Mouse (Mus musculus): ENCODE measurements around the gene Gm49711.

The Gm49711 gene

GRCm38 (mm10) chr16:92120899-92121531, 62.9 kb downstream of the Gm49711 start:
- DNase-seq (ENCODE audit: low spot score), result no peak

DNA sequence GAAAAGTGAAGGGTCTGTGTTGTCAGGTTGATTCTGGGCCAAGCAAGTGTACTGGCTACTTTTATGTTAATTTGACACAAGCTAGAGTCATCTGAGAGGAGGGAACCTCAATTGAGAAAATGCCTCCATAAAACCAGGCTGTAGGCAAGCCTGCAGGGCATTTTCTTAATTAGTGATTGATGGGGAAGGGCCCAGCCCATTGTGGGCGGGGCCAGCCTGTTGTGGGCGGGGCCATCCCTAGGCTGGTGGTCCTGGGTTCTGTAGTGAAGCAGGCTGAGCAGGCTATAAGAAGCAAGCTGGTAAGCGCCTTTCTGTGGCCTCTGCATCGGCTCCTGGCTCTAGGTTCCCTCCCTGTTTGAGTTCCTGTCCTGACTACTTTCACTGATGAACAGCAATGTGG, 69.1 kb downstream of the Gm49711 start:
- DNase-seq (ENCODE audit: low spot score), result no peak

GRCm38 (mm10) chr16:92127666-92128065, 69.5 kb downstream of the Gm49711 start:
- DNase-seq (ENCODE audit: low spot score), result no peak

DNA sequence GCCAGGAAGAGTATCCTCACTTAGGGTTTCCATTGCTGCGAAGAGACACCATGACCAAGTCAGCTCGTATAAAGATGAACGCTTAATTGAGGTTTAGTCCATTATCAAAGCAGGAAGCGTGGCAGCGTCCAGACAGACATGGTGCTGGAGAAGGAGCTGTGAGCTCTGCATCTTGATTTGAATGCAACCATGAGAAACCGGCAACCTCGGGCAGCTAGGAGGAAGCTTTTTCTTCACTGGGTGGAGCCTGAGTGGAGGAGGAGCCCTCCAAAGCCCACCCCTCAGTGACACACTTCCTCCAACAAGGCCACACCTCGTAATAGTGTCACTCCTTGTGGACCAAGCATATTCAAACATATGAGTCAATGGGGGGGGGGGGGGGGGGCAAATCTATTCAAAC, 71.7 kb downstream of the Gm49711 start:
- DNase-seq (ENCODE audit: low spot score), result no peak

GRCm38 (mm10) chr16:92132511-92132910, 74.4 kb downstream of the Gm49711 start:
- no peak for DNase-seq (ENCODE audit: low spot score)

DNA sequence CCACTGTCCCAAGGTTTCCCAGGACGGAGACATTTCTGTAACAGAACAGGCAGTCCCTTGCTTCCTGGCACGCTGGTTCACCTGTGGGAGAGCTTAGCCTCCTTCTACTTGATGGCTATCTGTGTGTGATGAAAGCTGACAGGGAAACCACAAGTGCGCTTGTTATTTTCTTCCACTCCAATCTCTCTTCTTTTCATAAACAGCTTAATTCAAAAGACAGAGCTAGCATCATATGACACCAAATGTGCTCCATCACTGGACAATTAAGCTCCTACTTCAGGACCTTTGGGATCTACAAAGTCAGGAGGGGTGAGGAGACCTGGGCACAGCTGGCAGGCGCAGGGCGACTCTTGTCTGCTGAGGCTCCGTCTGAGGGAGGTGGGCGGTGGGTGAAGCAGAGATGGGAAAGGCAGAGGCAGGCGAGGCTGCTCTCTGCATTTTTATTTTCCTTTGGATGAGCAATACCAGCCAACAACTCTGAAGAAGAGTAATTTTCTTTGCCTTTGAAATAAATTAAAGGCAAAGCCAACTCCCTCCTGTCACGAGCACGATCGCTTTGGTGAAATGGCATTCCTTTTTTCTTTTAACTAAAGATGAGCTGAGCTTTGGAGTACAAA, 76.1 kb downstream of the Gm49711 start:
- no peak for DNase-seq (ENCODE audit: low spot score)

- DNase-seq (ENCODE audit: low spot score), result no peak
These were observed 78.2 kb downstream of the Gm49711 start for GRCm38 (mm10) chr16:92136275-92136674.

DNA sequence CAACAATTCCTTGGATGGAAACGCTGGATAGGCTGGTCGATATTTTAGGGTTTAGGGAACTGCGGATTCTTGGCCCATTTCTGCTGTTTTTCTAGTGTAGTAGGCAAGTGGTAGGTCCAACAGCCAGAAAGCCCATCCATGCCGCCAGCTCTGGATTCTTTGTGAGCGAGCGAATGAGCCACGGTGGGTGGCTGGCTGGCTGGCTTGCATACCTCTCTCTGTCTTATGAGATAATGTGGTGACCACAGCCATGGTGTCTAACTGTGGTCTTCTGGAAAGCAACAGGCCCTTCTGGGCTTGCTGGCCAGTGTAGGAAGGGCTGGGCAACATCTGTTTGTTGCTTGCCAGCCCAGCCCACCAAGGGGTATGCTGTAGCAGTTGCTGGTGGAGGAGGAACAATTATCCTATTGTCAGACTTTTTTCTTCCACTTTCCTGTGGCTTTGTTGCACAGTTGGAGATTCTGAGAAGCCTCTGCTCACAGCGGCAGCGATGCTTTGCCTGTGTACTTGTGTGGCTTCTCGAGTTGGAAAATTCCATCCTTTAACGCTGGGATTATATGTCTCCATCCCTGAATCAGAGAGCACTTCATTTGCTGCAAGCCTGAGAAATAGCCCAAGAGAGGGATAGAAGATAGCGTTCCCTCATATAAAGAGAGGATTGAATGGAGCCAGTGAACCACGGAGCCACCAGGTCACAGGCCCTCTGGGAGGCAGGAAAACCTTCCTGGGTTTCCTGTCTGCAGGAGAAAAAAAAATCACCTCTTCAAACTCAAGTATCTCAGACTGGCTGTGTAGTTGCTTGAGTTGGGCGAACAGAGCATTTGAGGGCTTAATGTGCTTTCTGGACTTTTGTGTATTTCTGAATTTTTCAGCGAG, 81.5 kb downstream of the Gm49711 start:
- DNase-seq (ENCODE audit: low spot score), result no peak

DNA sequence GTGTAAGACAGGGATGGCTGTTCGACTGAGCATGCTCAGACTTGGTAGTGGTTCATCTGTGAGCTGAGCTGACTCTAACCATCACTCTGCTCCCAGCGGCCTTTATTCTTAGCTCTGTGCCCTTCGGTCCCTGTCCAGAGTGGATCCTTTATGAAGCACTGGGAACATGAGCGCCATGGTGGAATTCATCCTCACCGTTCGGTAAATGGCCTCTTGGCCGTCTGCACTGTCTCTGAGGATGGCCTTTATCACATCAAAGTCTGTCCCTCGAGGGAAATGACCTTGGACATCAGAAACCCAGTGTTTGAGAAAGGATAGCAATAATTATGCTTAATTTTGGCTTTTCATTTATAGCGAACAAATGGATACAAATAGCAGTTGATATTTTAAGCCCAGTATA, 82.2 kb downstream of the Gm49711 start:
- DNase-seq (ENCODE audit: low spot score), result no peak

DNA sequence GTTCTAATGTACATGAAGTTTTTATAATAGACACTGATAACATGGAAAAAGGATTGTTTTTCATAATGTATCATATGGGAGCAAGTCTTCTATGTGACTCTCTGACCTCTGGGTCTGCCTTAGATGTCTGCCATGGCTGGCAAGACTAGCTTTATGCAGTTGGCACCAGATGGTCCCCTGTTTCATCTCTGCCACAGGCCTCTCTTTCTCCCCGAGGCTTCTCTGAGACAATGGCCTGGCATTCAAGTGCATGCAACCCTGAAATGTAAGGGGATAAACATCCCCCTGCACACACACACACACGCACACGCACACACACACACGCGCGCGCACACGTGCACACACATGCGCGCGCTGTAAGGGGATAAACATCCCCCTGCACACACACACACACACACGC, 82.9 kb downstream of the Gm49711 start:
- no peak for DNase-seq (ENCODE audit: low spot score)

- no peak for DNase-seq (ENCODE audit: low spot score)
These were observed 84.4 kb downstream of the Gm49711 start for GRCm38 (mm10) chr16:92142426-92143012.

GRCm38 (mm10) chr16:92147631-92148366, 89.7 kb downstream of the Gm49711 start:
- no peak for DNase-seq (ENCODE audit: low spot score)

DNA sequence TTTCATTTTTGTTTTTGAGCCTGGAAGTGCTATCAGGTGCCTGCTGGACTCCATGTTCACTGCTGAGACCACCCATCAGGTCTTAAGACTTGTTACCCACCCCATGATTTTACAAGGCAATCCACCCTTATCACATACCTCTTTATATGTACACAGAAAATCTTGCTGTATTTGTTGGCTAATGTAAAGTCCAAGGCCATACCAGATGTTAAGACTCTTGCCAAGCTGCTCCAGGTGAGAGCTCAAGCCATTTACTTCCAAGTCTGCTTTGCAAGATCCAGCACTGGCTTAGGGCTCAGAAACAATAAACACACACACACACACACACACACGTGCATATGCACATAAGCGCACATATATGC, 90.2 kb downstream of the Gm49711 start:
- DNase-seq (ENCODE audit: low spot score), result no peak

GRCm38 (mm10) chr16:92150975-92151374, 92.9 kb downstream of the Gm49711 start:
- no peak for DNase-seq (ENCODE audit: low spot score)

DNA sequence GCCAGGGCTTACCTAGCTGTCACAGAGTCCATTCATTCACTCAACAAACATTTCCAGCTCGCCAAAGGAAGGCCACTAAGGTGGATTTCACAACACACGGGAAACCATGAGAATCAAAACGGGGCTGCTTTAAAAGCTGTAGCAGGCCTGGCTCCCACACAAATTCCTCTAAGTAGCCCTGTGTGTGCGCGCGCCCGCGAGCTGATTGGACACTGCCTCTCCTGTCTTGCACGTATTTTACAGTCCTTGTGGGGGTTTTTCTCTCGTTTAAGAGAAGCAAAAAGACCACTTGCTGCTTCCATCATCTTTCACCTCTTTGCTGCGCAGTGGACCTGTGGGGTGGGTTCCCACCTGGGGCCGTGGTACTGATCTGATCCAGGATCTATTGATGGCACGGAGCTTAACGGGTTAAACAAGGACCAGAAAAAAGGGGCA, 99.9 kb downstream of the Gm49711 start:
- DNase-seq (ENCODE audit: low spot score), result peak; percentile 38

DNA sequence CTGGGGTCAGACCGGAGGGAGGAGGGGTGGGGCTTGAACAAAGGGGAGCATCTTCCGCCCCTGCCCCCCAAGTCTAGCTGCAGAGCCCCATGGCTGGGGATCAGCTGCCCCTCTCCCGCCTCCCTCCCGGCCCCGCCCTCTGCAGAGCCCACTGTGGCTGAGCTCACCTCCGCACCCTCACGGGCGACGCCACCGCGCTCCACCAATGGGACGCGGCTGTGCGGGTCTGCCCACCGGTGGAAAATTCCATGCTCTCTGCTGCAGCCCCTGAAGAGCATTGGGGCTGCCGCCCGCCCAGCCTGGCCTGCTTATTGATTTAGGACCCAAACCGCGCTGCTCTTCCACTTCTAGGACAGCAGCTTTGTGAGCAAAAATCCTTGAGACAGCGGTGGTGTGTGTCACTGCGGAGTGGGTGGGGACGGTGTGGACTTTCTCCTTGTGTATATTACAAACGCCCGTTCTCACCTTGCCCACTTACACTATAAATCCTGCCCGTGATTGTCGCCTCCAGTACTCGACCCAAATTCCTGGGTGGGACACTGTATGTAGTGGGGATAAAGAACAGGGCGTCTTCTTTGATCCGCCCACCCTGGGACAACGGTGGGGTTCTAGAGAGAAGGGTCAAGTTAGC, 100.5 kb downstream of the Gm49711 start:
- peak; percentile 76 for DNase-seq (ENCODE audit: low spot score)

DNA sequence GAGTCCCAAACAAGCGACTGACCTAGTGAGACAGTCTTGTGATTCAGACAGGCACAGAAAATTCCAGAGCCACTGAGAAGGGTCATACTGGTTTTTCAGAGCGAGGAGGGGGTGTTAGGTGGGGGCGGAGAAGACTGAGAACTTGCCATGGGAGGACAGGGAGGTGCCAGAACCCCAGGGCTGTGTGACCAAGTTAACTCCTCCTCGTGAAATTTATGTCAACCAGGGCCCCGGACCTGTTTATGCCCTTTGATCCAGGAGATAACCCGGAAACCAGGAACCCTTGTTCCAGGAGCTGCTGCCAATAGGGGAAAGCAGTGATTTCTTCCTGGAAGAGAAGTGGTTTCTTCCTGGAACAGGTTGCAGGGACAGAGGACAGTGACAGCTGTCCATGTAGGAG, 101.0 kb downstream of the Gm49711 start:
- DNase-seq (ENCODE audit: low spot score), result no peak

DNA sequence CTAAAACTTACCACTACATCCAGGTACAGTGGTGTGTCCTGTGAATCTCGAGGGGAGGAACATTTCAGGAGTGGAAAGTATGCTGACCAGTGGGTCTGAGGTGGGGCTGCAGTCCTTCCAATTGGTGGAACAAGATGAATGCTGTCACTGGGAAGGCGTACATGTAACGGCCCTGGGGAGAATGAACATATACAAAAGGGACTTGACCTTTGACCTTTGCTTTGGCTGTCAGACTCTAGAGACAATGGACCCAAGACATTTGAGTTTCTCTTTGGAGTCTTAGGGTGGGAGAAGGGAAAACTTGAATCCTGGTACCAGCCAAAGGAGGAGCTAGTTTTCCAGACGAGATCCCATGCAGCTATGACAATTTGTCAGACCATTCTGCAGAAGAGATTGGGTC, 104.2 kb downstream of the Gm49711 start:
- DNase-seq (ENCODE audit: low spot score), result no peak

DNA sequence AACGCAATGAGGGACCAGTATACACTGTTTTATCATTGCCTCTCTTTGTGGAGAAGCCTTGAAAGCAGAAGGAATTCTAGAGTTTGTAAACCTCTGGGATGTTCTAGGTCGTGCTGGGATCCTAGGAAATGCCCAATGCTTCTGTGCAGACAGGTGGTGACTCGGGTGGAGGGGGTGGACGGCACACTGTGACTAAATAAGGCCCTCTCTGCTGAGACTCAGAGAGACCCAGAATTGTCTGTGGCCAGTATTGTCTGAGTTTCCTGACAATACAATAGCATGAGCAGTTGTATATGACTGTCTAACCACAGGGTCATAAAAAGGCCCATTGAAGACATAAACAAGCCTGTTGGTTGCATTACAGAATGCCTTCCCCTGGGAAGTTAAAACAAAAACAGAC, 105.4 kb downstream of the Gm49711 start:
- no peak for DNase-seq (ENCODE audit: low spot score)

DNA sequence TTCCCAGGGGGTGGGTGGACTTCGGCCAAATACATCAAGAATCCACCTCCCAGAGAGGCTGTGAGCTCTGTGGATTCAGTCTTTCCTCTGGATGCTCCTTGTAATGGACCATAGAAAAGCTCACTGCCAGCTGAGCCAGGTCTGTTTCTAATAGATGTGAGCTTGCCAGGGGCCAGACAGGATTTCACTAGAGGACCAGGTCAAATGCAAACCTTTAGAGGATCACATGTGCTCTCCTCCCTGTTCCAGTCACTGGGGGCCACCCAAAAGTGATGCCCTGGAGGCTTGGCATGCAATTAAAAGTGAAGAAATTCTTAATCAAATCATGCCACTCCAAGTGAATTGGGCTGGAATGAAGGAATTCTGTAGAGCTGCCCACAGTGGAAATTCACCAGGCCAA, 117.9 kb downstream of the Gm49711 start:
- DNase-seq (ENCODE audit: low spot score), result no peak

- no peak for DNase-seq (ENCODE audit: low spot score)
These were observed 119.6 kb downstream of the Gm49711 start for GRCm38 (mm10) chr16:92177718-92178117.

DNA sequence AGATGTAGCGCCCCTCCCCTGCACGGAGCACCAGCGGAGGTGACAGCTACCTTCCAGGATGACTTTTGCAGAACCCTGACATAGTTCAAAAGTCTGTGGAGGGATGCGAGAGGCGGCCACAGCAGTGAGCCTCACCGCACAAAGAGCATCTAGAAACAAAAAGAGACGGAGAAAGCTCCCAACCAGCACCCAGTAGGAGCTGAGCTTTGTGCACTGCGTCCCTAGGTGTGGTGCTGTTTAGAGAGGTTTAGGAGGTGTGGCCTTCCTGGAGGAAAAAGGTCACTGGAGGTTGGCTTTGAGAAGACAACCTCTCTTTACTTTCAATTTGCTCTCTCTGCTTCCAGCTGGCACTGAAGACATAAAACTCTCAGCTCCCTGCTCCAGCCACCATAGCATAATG, 121.2 kb downstream of the Gm49711 start:
- DNase-seq (ENCODE audit: low spot score), result no peak
